In genomic region chr10:85220918-85221770, GRCm38 (mm10) we compare ENCODE assay signal across 8 mouse cellular contexts. TPM values are rescaled to one million over a fixed set of nuclear protein-coding genes. Genes with fewer than 3 reads are reported as not detected.
DNase-seq lines count a peak whose midpoint lies in the region; ATAC-seq and TF ChIP-seq lines count a peak whose summit lies in the region.

No protein-coding gene starts in this region.

- TF ChIP-seq EP300 in heart, adult 2 months (IDR thresholded peaks at IDR 0.05; ENCODE audit: insufficient read depth, low read depth, low read length): 0 out of 2 replicates have a peak, but pooled peaks have one; percentile 58

- intact Hi-C loops in heart, adult 2 months (cut with DNase I): loop anchor here (1.0 to 2.0 kb wide), 4 partner anchors 67 to 430 kb away; no protein-coding TSS in a partner anchor

- H3K9ac ChIP-seq in heart, adult 2 months (ENCODE audit: low read depth, low read length): no peak overlapping the region
- no peak overlapping the region for H3K9ac ChIP-seq in limb, embryonic 14.5 days (ENCODE audit: low read depth, low read length, severe bottlenecking)

- peaks cover 8% of the 10 kb centered on the region; the same call in 1 of the 2 replicates for H3K27me3 ChIP-seq in embryonic facial prominence, embryonic 10.5 days (replicated peaks; ENCODE audit: low read depth, poor library complexity, severe bottlenecking)
- no peaks in the 10 kb centered on the region for H3K27me3 ChIP-seq in heart, adult 2 months (ENCODE audit: control insufficient read depth, insufficient read depth, low read length)
- no peaks in the 10 kb centered on the region for H3K27me3 ChIP-seq in limb, embryonic 14.5 days (ENCODE audit: control insufficient read depth, insufficient read depth, low read length)
- H3K27me3 ChIP-seq in myocyte (ENCODE audit: control insufficient read depth, insufficient read depth, insufficient read length): no peaks in the 10 kb centered on the region

- no peak; the same call in 1 of the 2 replicates for TF ChIP-seq CTCF in heart, adult 2 months (IDR thresholded peaks at IDR 0.05)

- H3K36me3 ChIP-seq in embryonic facial prominence, embryonic 10.5 days (replicated peaks): no peaks in the 10 kb centered on the region
- H3K36me3 ChIP-seq in heart, adult 2 months (ENCODE audit: control insufficient read depth, insufficient read depth, low read length): no peaks in the 10 kb centered on the region
- no peaks in the 10 kb centered on the region for H3K36me3 ChIP-seq in limb, embryonic 14.5 days (ENCODE audit: control insufficient read depth, insufficient read depth, low read length)
- H3K36me3 ChIP-seq in myocyte (ENCODE audit: control insufficient read depth, insufficient read depth): no peaks in the 10 kb centered on the region

- no peaks in the 10 kb centered on the region for H3K79me2 ChIP-seq in heart, adult 2 months (replicated peaks; ENCODE audit: control insufficient read depth, insufficient read depth, low read length)
- H3K79me2 ChIP-seq in myocyte (ENCODE audit: control insufficient read depth, insufficient read depth): no peaks in the 10 kb centered on the region

- no peak overlapping the region for H3ac ChIP-seq in myocyte (ENCODE audit: control insufficient read depth, insufficient read length)

- H3K9me3 ChIP-seq in embryonic facial prominence, embryonic 10.5 days: no peaks in the 10 kb centered on the region
- no peaks in the 10 kb centered on the region for H3K9me3 ChIP-seq in limb, embryonic 14.5 days (ENCODE audit: control insufficient read depth, low read length)

- peak; percentile 42 for DNase-seq in 3134 (ENCODE audit: extremely low read depth, insufficient read length, low spot score)
- DNase-seq in adrenal gland, postnatal 10 days: peak; percentile 94
- DNase-seq in embryonic facial prominence, embryonic 10.5 days (ENCODE audit: low spot score): peak; percentile 84
- peak; percentile 63 to 80 for DNase-seq in heart, adult 2 months
- DNase-seq in kidney, adult 9 months: peak; percentile 90
- peak; percentile 83 for DNase-seq in limb, embryonic 14.5 days (ENCODE audit: low spot score)
- peak; percentile 64 to 90 for DNase-seq in spleen, postnatal 4 days (ENCODE audit: low spot score in 2 of 2)

- no peak for ATAC-seq in limb, embryonic 14.5 days (ENCODE audit: low FRiP score, low read depth)

- WGBS in embryonic facial prominence, embryonic 10.5 days: 35% methylated on average over 22 of the region's 22 CpGs
- WGBS in heart, adult 2 months: 28% methylated on average over 22 of the region's 22 CpGs
- 26% methylated on average over 22 of the region's 22 CpGs for WGBS in limb, embryonic 14.5 days

- H3K4me3 ChIP-seq in embryonic facial prominence, embryonic 10.5 days: no peak overlapping the region
- no peak overlapping the region for H3K4me3 ChIP-seq in heart, adult 2 months
- peak overlapping the region; percentile 9; the same call in 1 of the 2 replicates for H3K4me3 ChIP-seq in limb, embryonic 14.5 days (replicated peaks; ENCODE audit: low read length)
- no peak overlapping the region for H3K4me3 ChIP-seq in myocyte

- peak overlapping the region; percentile 41 for H3K4me2 ChIP-seq in limb, embryonic 14.5 days (replicated peaks; ENCODE audit: low read depth, low read length, severe bottlenecking)
- H3K4me2 ChIP-seq in myocyte (ENCODE audit: low read depth): peak overlapping the region; percentile 78

- no peaks in the 10 kb centered on the region for H3K4me1 ChIP-seq in embryonic facial prominence, embryonic 10.5 days
- H3K4me1 ChIP-seq in heart, adult 2 months (ENCODE audit: control insufficient read depth, insufficient read depth, low read length): peaks cover 2% of the 10 kb centered on the region
- H3K4me1 ChIP-seq in limb, embryonic 14.5 days (ENCODE audit: control insufficient read depth, insufficient read depth, low read length): peaks cover 7% of the 10 kb centered on the region; the same call in 1 of the 2 replicates

- H3K27ac ChIP-seq in embryonic facial prominence, embryonic 10.5 days (replicated peaks): no peak overlapping the region
- H3K27ac ChIP-seq in heart, adult 2 months: no peak overlapping the region
- H3K27ac ChIP-seq in limb, embryonic 14.5 days (replicated peaks; ENCODE audit: low read depth, low read length): no peak overlapping the region

- no peak for TF ChIP-seq POLR2A in heart, adult 2 months (IDR thresholded peaks at IDR 0.05; ENCODE audit: insufficient read depth, low read depth, low read length)
- no peak for TF ChIP-seq POLR2A in limb, embryonic 14.5 days (IDR thresholded peaks at IDR 0.05; ENCODE audit: borderline replicate concordance, extremely low read depth, insufficient read depth, insufficient read length)
- TF ChIP-seq POLR2A in myocyte (IDR thresholded peaks at IDR 0.05; ENCODE audit: insufficient read length, low read depth): no peak

TF ChIP-seq in myocyte, 11 proteins besides CTCF, POLR2A, EP300 and RAD21:
- TF ChIP-seq MYOD1 (IDR thresholded peaks at IDR 0.05; ENCODE audit: control insufficient read depth in 1 of 3, insufficient read length in 2 of 3, low read depth in 2 of 3) (no peak), TCF12 (IDR thresholded peaks at IDR 0.05; ENCODE audit: insufficient read depth, poor library complexity, severe bottlenecking) (no peak), MAX (IDR thresholded peaks at IDR 0.05; ENCODE audit: low read depth) (no peak), E2F4 (IDR thresholded peaks at IDR 0.05; ENCODE audit: insufficient read depth) (no peak), CEBPB (IDR thresholded peaks at IDR 0.05; ENCODE audit: insufficient read depth, poor library complexity, severe bottlenecking) (no peak), POLR2AphosphoS2 (IDR thresholded peaks at IDR 0.05; ENCODE audit: insufficient read length, low read depth) (no peak), REST (IDR thresholded peaks at IDR 0.05; ENCODE audit: insufficient read depth, insufficient read length) (no peak), USF1 (IDR thresholded peaks at IDR 0.05; ENCODE audit: low read depth) (no peak), MYOG (IDR thresholded peaks at IDR 0.05; ENCODE audit: control insufficient read depth in 1 of 3, insufficient read depth in 1 of 3, insufficient read length in 2 of 3, low read depth in 2 of 3) (no peak)
TF ChIP-seq in myocyte: peak in this region for 0.

RNA-seq across cellular contexts. Expression of gene Cry1, which starts 36.3 kb away (rescaled TPM):
- total RNA-seq in adrenal gland, postnatal 10 days (2021): 10 to 100 TPM; 17.2 to 23.5 TPM
- polyA plus RNA-seq in embryonic facial prominence, embryonic 10.5 days (2016; fragmentation: Nextera tagmentation; extraction: Ambion mirVana): 31.3 and 31.4 TPM in 2 replicates
- total RNA-seq in heart, adult 2 months (2021): 10 to 100 TPM in 1 of 2 experiments, 1 to 10 TPM in 1; 8.5 to 12.9 TPM
- 2.2 and 5.2 TPM in 2 replicates for polyA plus RNA-seq in heart, adult 2 months (2012; rRNA removed)
- polyA plus RNA-seq in limb, embryonic 14.5 days (2012; rRNA removed): 18.2 and 18.6 TPM in 2 replicates
- polyA plus RNA-seq in limb, embryonic 14.5 days (2014; fragmentation: Nextera tagmentation; extraction: Ambion mirVana): 32.3 and 35.4 TPM in 2 replicates
- 6.1 TPM for polyA plus RNA-seq in myocyte (2012; fragmentation: generic; extraction: Trizol)

Comparison
In these comparisons a context has a peak if more than half of its experiments do, and no peak if none do; other contexts are left out.
1. DNase-seq: peak in every context shown above with its lines; median percentile 94 in adrenal gland, postnatal 10 days; 90 in kidney, adult 9 months; 84 in embryonic facial prominence, embryonic 10.5 days; 83 in limb, embryonic 14.5 days; 77 in spleen, postnatal 4 days; 72 in heart, adult 2 months; 42 in 3134.